Mouse (Mus musculus): Measurements from ENCODE around the gene Mpig6b.

- TF ChIP-seq CTCF (IDR thresholded peaks at IDR 0.05; ENCODE audit: borderline replicate concordance, extremely low read depth, insufficient read depth, insufficient read length): no peak
- TF ChIP-seq POLR2A (IDR thresholded peaks at IDR 0.05; ENCODE audit: borderline replicate concordance, extremely low read depth, insufficient read depth, insufficient read length, poor library complexity, severe bottlenecking): no peak
These were observed 2.4 kb upstream of the Mpig6b start for GRCm38 (mm10) chr17:35068213-35068914.

Measured in brain, embryonic 14.5 days (tissue).